Mouse (Mus musculus): ENCODE results near the gene Gm43720.

Gm43720 gene

GRCm38 (mm10) chr5:138262001-138262400 is 17.8 kb downstream of the Gm43720 start:
- no peak for ATAC-seq (ENCODE audit: low TSS enrichment)

- ATAC-seq (ENCODE audit: low TSS enrichment): no peak
These were observed 18.9 kb downstream of the Gm43720 start for GRCm38 (mm10) chr5:138260834-138261233.

- ATAC-seq (ENCODE audit: low TSS enrichment): no peak
These were observed 19.7 kb downstream of the Gm43720 start for GRCm38 (mm10) chr5:138260051-138260450.

GRCm38 (mm10) chr5:138258993-138259392 is 20.8 kb downstream of the Gm43720 start:
- ATAC-seq (ENCODE audit: low TSS enrichment): no peak

- no peak for ATAC-seq (ENCODE audit: low TSS enrichment)
These were observed 21.2 kb downstream of the Gm43720 start for GRCm38 (mm10) chr5:138258542-138258941.

- ATAC-seq (ENCODE audit: low TSS enrichment): no peak
These were observed 21.7 kb downstream of the Gm43720 start for GRCm38 (mm10) chr5:138258078-138258477.

- ATAC-seq (ENCODE audit: low TSS enrichment): no peak
These were observed 22.2 kb downstream of the Gm43720 start for GRCm38 (mm10) chr5:138257585-138257978.

- ATAC-seq (ENCODE audit: low TSS enrichment): no peak
These were observed 22.7 kb downstream of the Gm43720 start for GRCm38 (mm10) chr5:138256966-138257584.

- ATAC-seq (ENCODE audit: low TSS enrichment): 0 out of 2 replicates have a peak, but pooled peaks have one; percentile 7
These were observed 23.7 kb downstream of the Gm43720 start for GRCm38 (mm10) chr5:138256094-138256467.

- ATAC-seq (ENCODE audit: low TSS enrichment): peak; percentile 99
These were observed 24.2 kb downstream of the Gm43720 start, which contains the start of gene Lamtor4 for GRCm38 (mm10) chr5:138255353-138256093. Lamtor4 (plus strand) TSS chr5:138255482.

GRCm38 (mm10) chr5:138253061-138253460 is 26.7 kb downstream of the Gm43720 start:
- no peak for ATAC-seq (ENCODE audit: low TSS enrichment)

- ATAC-seq (ENCODE audit: low TSS enrichment): no peak
These were observed 28.6 kb downstream of the Gm43720 start for GRCm38 (mm10) chr5:138251144-138251543.

GRCm38 (mm10) chr5:138241511-138241910 is 38.2 kb downstream of the Gm43720 start:
- no peak for ATAC-seq (ENCODE audit: low TSS enrichment)

- ATAC-seq (ENCODE audit: low TSS enrichment): no peak
These were observed 45.5 kb downstream of the Gm43720 start for GRCm38 (mm10) chr5:138234224-138234623.

- no peak for ATAC-seq (ENCODE audit: low TSS enrichment)
These were observed 46.0 kb downstream of the Gm43720 start for GRCm38 (mm10) chr5:138233778-138234177.

- ATAC-seq (ENCODE audit: low TSS enrichment): no peak
These were observed 50.2 kb downstream of the Gm43720 start for GRCm38 (mm10) chr5:138229511-138229910.

- no peak for ATAC-seq (ENCODE audit: low TSS enrichment)
These were observed 51.7 kb downstream of the Gm43720 start for GRCm38 (mm10) chr5:138228026-138228425.

GRCm38 (mm10) chr5:138227367-138227766 is 52.4 kb downstream of the Gm43720 start:
- ATAC-seq (ENCODE audit: low TSS enrichment): no peak

- no peak for ATAC-seq (ENCODE audit: low TSS enrichment)
These were observed 53.3 kb downstream of the Gm43720 start for GRCm38 (mm10) chr5:138226491-138226890.

GRCm38 (mm10) chr5:138225700-138226099 is 54.1 kb downstream of the Gm43720 start, which contains the start of gene Nxpe5:
Nxpe5 (plus strand) TSS chr5:138225898.
- no peak for ATAC-seq (ENCODE audit: low TSS enrichment)

- ATAC-seq (ENCODE audit: low TSS enrichment): no peak
These were observed 56.5 kb downstream of the Gm43720 start for GRCm38 (mm10) chr5:138223287-138223686.

- peak; percentile 64; the same call in 1 of the 2 replicates for ATAC-seq (ENCODE audit: low TSS enrichment)
These were observed 57.6 kb downstream of the Gm43720 start for GRCm38 (mm10) chr5:138222111-138222510.

- ATAC-seq (ENCODE audit: low TSS enrichment): no peak
These were observed 59.9 kb downstream of the Gm43720 start for GRCm38 (mm10) chr5:138219864-138220263.

Data from frontal cortex, adult (tissue).